Mouse (Mus musculus) liver, embryonic 14.5 days (tissue): ENCODE measurements around the gene Stk40.

ENCODE experiments used
- CTCF ChIP-seq: IDR thresholded peaks from 2 replicates; pipeline ENCODE4 v1.5.1; 2016; ENCODE audit warnings: antibody characterized with exemption, low read depth, control low read depth
- EP300 ChIP-seq: IDR thresholded peaks from 2 replicates; pipeline ENCODE4 v1.6.1; 2016; ENCODE audit warnings: antibody characterized with exemption, low read depth

DNA sequence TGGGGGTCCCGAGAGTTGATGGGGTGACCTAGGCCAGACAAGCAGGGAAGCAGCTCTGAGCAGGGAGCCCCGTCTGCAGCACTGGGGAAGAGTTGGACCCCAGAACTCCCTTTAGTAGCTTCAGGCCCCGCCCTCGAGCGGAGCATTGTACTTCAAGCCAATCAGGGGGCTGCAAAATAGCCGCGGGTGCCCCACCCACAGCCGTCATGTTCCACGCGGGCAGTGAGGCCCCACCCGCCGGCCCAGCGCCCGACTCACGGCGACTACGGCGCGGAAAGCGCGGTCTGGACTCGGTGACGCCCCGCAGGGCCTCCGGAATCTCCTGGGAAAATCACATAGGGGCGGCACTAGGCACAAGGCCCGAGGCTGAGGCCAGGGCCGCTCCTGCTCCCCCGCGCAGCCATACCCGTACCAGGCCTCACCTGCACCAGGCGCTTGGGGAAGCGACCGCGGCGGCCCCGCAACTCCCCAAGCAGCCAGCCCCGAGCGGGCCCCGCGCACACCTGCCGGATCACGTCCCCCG lies 58.8 kb downstream of the Stk40 start:
- TF ChIP-seq CTCF (no peak), EP300 (no peak)
